Mouse (Mus musculus) cerebellum, adult 8-10 months (tissue): Measurements from ENCODE around the gene 2310061I04Rik.
A peak's percentile ranks its signal among the peaks of the same experiment; 100 is the strongest.

Experiments used
- DNase-seq: peaks from one replicate; pipeline ENCODE4 v3.0.0; 2022

The 2310061I04Rik gene

GRCm38 (mm10) chr17:35915538-35916296 is 18.5 kb upstream of the 2310061I04Rik start:
- DNase-seq = peak; percentile 35

- DNase-seq = no peak
Measured at GRCm38 (mm10) chr17:35914975-35915374, 17.7 kb upstream of the 2310061I04Rik start.

- DNase-seq = peak; percentile 83
Measured at GRCm38 (mm10) chr17:35909919-35910369, 12.7 kb upstream of the 2310061I04Rik start, which contains the start of gene Atat1. Gene Atat1, minus strand, starts transcription at chr17:35910075.

GRCm38 (mm10) chr17:35909186-35909918 is 12.1 kb upstream of the 2310061I04Rik start:
- no peak for DNase-seq

- DNase-seq = no peak
Measured at GRCm38 (mm10) chr17:35907609-35908008, 10.4 kb upstream of the 2310061I04Rik start.

- no peak for DNase-seq
Measured at GRCm38 (mm10) chr17:35905587-35905986, 8.4 kb upstream of the 2310061I04Rik start.

GRCm38 (mm10) chr17:35903992-35904355 is 6.7 kb upstream of the 2310061I04Rik start:
- DNase-seq = no peak

GRCm38 (mm10) chr17:35903343-35903991 is 6.2 kb upstream of the 2310061I04Rik start:
- DNase-seq = no peak

GRCm38 (mm10) chr17:35900636-35901035 is 3.4 kb upstream of the 2310061I04Rik start:
- DNase-seq = no peak

- no peak for DNase-seq
Measured at GRCm38 (mm10) chr17:35897644-35898573, 678 bp upstream of the 2310061I04Rik start.

- DNase-seq = no peak
Measured at GRCm38 (mm10) chr17:35887725-35888124, 9.5 kb downstream of the 2310061I04Rik start.

- DNase-seq = no peak
Measured at GRCm38 (mm10) chr17:35883777-35884176, 13.5 kb downstream of the 2310061I04Rik start.

GRCm38 (mm10) chr17:35882924-35883323 is 14.3 kb downstream of the 2310061I04Rik start:
- no peak for DNase-seq

- DNase-seq = peak; percentile 92
Measured at GRCm38 (mm10) chr17:35879245-35880057, 17.8 kb downstream of the 2310061I04Rik start, which contains the start of gene Dhx16. Gene Dhx16, plus strand, starts transcription at chr17:35879819.

GRCm38 (mm10) chr17:35874721-35875120 is 22.5 kb downstream of the 2310061I04Rik start:
- DNase-seq = no peak

- peak; percentile 88 for DNase-seq
Measured at GRCm38 (mm10) chr17:35873774-35874519, 23.3 kb downstream of the 2310061I04Rik start.

- DNase-seq = no peak
Measured at GRCm38 (mm10) chr17:35870884-35871696, 26.1 kb downstream of the 2310061I04Rik start.

GRCm38 (mm10) chr17:35870151-35870883 is 26.9 kb downstream of the 2310061I04Rik start:
- DNase-seq = no peak
